Mouse (Mus musculus): ENCODE measurements at regions not wholly inside any gene's neighbourhood (a gene's known extent, or its start where the extent isn't known, plus 50 kb on each side); places are given as distances from the start of the nearest gene placed in this dataset.

- H3K4me1 ChIP-seq (ENCODE audit: control insufficient read depth, insufficient read depth, low read length): no peaks in the 10 kb centered on the region
- H3K4me2 ChIP-seq (ENCODE audit: low read depth, low read length): no peak overlapping the region
- H3K4me3 ChIP-seq (ENCODE audit: low read length): no peak overlapping the region
- H3K27ac ChIP-seq (ENCODE audit: low read length): no peak overlapping the region
- no peaks in the 10 kb centered on the region for H3K9me3 ChIP-seq (replicated peaks; ENCODE audit: control insufficient read depth, low read length)
- 86% methylated on average over 4 of the region's 4 CpGs for WGBS
- H3K27me3 ChIP-seq (ENCODE audit: control insufficient read depth, insufficient read depth, low read length): no peaks in the 10 kb centered on the region
- ATAC-seq (replicated peaks; ENCODE audit: extremely low read depth, insufficient read depth, low FRiP score): no peak
- H3K9ac ChIP-seq (ENCODE audit: low read length): no peak overlapping the region
- no peaks in the 10 kb centered on the region for H3K36me3 ChIP-seq (ENCODE audit: control insufficient read depth, insufficient read depth)
These were observed 223.5 kb upstream of the Klhl29 start for GRCm38 (mm10) chr12:5598961-5599360.

DNA sequence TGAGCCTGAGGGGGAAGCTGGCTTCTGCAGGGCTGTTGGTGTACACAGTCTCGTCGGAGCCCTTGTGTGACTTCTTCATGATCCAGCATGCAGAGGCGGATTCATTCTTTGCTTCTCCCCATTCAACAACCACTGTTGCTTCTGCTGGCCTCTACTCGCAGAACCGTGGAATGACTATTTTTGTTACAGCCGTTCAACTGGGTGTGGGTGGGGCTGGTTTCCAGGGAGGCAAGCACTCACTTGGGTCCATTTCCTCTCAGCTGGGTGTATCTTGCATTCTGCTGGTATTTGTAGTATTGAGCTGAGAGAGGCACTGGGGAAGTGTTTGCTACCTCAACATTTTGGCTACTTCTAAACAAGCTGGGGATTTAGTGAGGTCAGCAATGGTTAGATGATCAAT is 197.3 kb upstream of the Klhl29 start:
- no peak overlapping the region for H3K27ac ChIP-seq (ENCODE audit: low read length)
- no peak overlapping the region for H3K4me3 ChIP-seq (ENCODE audit: low read length)
- ATAC-seq (replicated peaks; ENCODE audit: extremely low read depth, insufficient read depth, low FRiP score): no peak
- no peaks in the 10 kb centered on the region for H3K9me3 ChIP-seq (replicated peaks; ENCODE audit: control insufficient read depth, low read length)
- no peaks in the 10 kb centered on the region for H3K36me3 ChIP-seq (ENCODE audit: control insufficient read depth, insufficient read depth)
- H3K4me2 ChIP-seq (ENCODE audit: low read depth, low read length): no peak overlapping the region
- no peaks in the 10 kb centered on the region for H3K27me3 ChIP-seq (ENCODE audit: control insufficient read depth, insufficient read depth, low read length)
- no peaks in the 10 kb centered on the region for H3K4me1 ChIP-seq (ENCODE audit: control insufficient read depth, insufficient read depth, low read length)
- no peak overlapping the region for H3K9ac ChIP-seq (ENCODE audit: low read length)
- 39% methylated on average over 6 of the region's 6 CpGs for WGBS

DNA sequence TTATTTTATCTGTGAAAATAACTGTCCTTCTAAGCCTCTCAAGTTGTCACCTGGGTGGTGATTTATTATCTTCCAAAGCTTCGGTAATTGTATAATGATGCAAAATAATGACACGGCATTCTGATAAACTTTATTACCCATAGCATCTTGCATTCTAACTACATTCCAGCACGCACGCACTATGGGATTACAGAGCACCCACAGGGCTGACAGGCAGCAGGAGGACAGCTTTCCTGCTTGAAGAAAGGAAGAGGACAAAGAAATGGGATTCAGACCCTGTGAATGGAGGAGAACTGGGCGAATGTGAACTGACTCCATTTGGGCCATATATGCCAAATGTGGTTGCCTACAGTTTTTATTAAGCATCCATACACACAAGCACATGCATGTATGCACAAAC is 193.5 kb upstream of the Klhl29 start:
- no peak overlapping the region for H3K4me3 ChIP-seq (ENCODE audit: low read length)
- no peak overlapping the region for H3K4me2 ChIP-seq (ENCODE audit: low read depth, low read length)
- H3K9ac ChIP-seq (ENCODE audit: low read length): no peak overlapping the region
- WGBS: 81% methylated on average over 5 of the region's 5 CpGs
- no peaks in the 10 kb centered on the region for H3K9me3 ChIP-seq (replicated peaks; ENCODE audit: control insufficient read depth, low read length)
- H3K4me1 ChIP-seq (ENCODE audit: control insufficient read depth, insufficient read depth, low read length): no peaks in the 10 kb centered on the region
- ATAC-seq (replicated peaks; ENCODE audit: extremely low read depth, insufficient read depth, low FRiP score): no peak
- H3K36me3 ChIP-seq (ENCODE audit: control insufficient read depth, insufficient read depth): no peaks in the 10 kb centered on the region
- H3K27ac ChIP-seq (ENCODE audit: low read length): no peak overlapping the region
- H3K27me3 ChIP-seq (ENCODE audit: control insufficient read depth, insufficient read depth, low read length): no peaks in the 10 kb centered on the region

DNA sequence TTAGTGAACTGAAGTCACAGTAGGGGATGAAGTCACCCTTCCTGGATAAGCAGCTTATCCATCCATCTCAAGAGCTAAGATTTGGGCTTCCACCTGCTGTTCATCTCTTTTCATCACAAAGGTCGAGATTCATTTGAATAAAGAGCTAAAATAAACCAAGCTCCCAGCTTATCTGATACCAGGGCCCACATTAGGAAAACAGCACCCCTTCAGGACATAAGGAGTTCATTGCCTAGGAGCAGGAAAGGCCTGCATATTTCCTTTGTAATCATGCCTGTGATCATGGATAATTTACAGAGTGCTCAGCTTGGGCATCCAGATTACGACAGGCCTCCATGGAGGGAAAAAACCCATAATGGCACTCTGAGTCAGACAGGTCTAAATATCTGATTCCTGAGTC is 190.7 kb upstream of the Klhl29 start:
- Histone ChIP-seq H3K36me3 (ENCODE audit: control insufficient read depth, insufficient read depth) (no peaks in the 10 kb centered on the region), H3K9me3 (replicated peaks; ENCODE audit: control insufficient read depth, low read length) (no peaks in the 10 kb centered on the region), H3K4me1 (ENCODE audit: control insufficient read depth, insufficient read depth, low read length) (no peaks in the 10 kb centered on the region), H3K27ac (ENCODE audit: low read length) (no peak overlapping the region), H3K4me2 (ENCODE audit: low read depth, low read length) (no peak overlapping the region), H3K27me3 (ENCODE audit: control insufficient read depth, insufficient read depth, low read length) (no peaks in the 10 kb centered on the region), H3K9ac (ENCODE audit: low read length) (no peak overlapping the region), H3K4me3 (ENCODE audit: low read length) (no peak overlapping the region)
- ATAC-seq (replicated peaks; ENCODE audit: extremely low read depth, insufficient read depth, low FRiP score): no peak
- WGBS: 23% methylated on average over 2 of the region's 2 CpGs

DNA sequence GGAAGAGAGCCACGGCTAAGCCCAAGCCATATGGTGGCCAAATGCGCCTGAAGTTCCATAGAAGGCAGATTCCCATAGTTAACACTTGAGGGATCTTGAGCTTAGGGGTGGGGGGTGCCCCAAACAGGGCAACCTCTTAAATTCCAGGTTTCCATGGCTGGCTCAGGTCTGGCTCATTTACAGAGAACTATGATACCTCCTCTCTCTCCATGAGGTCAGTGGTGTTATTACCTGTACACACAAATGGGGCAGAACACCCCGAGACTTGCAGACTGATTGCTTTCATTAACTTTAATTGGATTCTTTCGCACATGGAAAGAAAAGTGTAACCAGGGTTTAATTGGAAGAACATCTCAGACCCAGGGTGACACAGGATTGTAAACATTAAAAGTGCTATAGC is 177.1 kb upstream of the Klhl29 start:
- H3K4me1 ChIP-seq (ENCODE audit: control insufficient read depth, insufficient read depth, low read length): no peaks in the 10 kb centered on the region
- H3K4me3 ChIP-seq (ENCODE audit: low read length): no peak overlapping the region
- H3K9me3 ChIP-seq (replicated peaks; ENCODE audit: control insufficient read depth, low read length): no peaks in the 10 kb centered on the region
- WGBS: 57% methylated on average over 4 of the region's 4 CpGs
- no peak overlapping the region for H3K9ac ChIP-seq (ENCODE audit: low read length)
- no peak overlapping the region for H3K4me2 ChIP-seq (ENCODE audit: low read depth, low read length)
- no peak for ATAC-seq (replicated peaks; ENCODE audit: extremely low read depth, insufficient read depth, low FRiP score)
- no peak overlapping the region for H3K27ac ChIP-seq (ENCODE audit: low read length)
- no peaks in the 10 kb centered on the region for H3K27me3 ChIP-seq (ENCODE audit: control insufficient read depth, insufficient read depth, low read length)
- H3K36me3 ChIP-seq (ENCODE audit: control insufficient read depth, insufficient read depth): no peaks in the 10 kb centered on the region

- Histone ChIP-seq H3K4me3 (ENCODE audit: low read length) (no peak overlapping the region), H3K9me3 (replicated peaks; ENCODE audit: control insufficient read depth, low read length) (no peaks in the 10 kb centered on the region), H3K4me1 (ENCODE audit: control insufficient read depth, insufficient read depth, low read length) (no peaks in the 10 kb centered on the region), H3K4me2 (ENCODE audit: low read depth, low read length) (no peak overlapping the region), H3K27me3 (ENCODE audit: control insufficient read depth, insufficient read depth, low read length) (no peaks in the 10 kb centered on the region), H3K36me3 (ENCODE audit: control insufficient read depth, insufficient read depth) (no peaks in the 10 kb centered on the region), H3K27ac (ENCODE audit: low read length) (no peak overlapping the region), H3K9ac (ENCODE audit: low read length) (no peak overlapping the region)
- WGBS: 61% methylated on average over 2 of the region's 2 CpGs
- no peak for ATAC-seq (replicated peaks; ENCODE audit: extremely low read depth, insufficient read depth, low FRiP score)
These were observed 176.4 kb upstream of the Klhl29 start for GRCm38 (mm10) chr12:5551901-5552300.

- Histone ChIP-seq H3K4me3 (ENCODE audit: low read length) (no peak overlapping the region), H3K4me1 (ENCODE audit: control insufficient read depth, insufficient read depth, low read length) (no peaks in the 10 kb centered on the region), H3K4me2 (ENCODE audit: low read depth, low read length) (no peak overlapping the region), H3K36me3 (ENCODE audit: control insufficient read depth, insufficient read depth) (no peaks in the 10 kb centered on the region), H3K9ac (ENCODE audit: low read length) (no peak overlapping the region), H3K9me3 (replicated peaks; ENCODE audit: control insufficient read depth, low read length) (no peaks in the 10 kb centered on the region), H3K27me3 (ENCODE audit: control insufficient read depth, insufficient read depth, low read length) (no peaks in the 10 kb centered on the region), H3K27ac (ENCODE audit: low read length) (no peak overlapping the region)
- WGBS: 72% methylated on average over 7 of the region's 7 CpGs
- no peak for ATAC-seq (replicated peaks; ENCODE audit: extremely low read depth, insufficient read depth, low FRiP score)
These were observed 174.3 kb upstream of the Klhl29 start for GRCm38 (mm10) chr12:5549796-5550195.

DNA sequence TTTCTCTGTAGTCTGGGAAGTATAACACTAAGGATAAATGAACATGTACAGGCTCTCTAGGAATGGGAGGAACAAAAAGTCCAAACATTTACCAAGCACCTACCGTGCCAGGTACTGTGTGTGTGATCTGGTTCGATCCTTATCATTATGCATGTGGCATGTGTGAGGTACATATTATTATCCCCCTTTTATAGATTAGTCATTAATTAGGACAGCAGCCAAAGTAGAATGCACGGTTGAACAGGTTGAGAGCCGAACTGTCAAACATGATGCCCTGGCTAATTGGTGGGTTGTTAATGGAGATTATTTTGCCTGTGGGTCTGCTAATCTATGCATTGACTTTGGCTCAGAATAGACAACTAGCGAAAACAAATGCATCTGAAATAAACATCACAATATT is 172.2 kb upstream of the Klhl29 start:
- no peaks in the 10 kb centered on the region for H3K36me3 ChIP-seq (ENCODE audit: control insufficient read depth, insufficient read depth)
- H3K9me3 ChIP-seq (replicated peaks; ENCODE audit: control insufficient read depth, low read length): no peaks in the 10 kb centered on the region
- ATAC-seq (replicated peaks; ENCODE audit: extremely low read depth, insufficient read depth, low FRiP score): no peak
- H3K4me2 ChIP-seq (ENCODE audit: low read depth, low read length): no peak overlapping the region
- H3K9ac ChIP-seq (ENCODE audit: low read length): no peak overlapping the region
- H3K4me1 ChIP-seq (ENCODE audit: control insufficient read depth, insufficient read depth, low read length): no peaks in the 10 kb centered on the region
- H3K27ac ChIP-seq (ENCODE audit: low read length): no peak overlapping the region
- WGBS: 79% methylated on average over 5 of the region's 5 CpGs
- H3K4me3 ChIP-seq (ENCODE audit: low read length): no peak overlapping the region
- H3K27me3 ChIP-seq (ENCODE audit: control insufficient read depth, insufficient read depth, low read length): no peaks in the 10 kb centered on the region

GRCm38 (mm10) chr12:5542701-5543100 is 167.2 kb upstream of the Klhl29 start:
- Histone ChIP-seq H3K36me3 (ENCODE audit: control insufficient read depth, insufficient read depth) (no peaks in the 10 kb centered on the region), H3K4me1 (ENCODE audit: control insufficient read depth, insufficient read depth, low read length) (no peaks in the 10 kb centered on the region), H3K9me3 (replicated peaks; ENCODE audit: control insufficient read depth, low read length) (no peaks in the 10 kb centered on the region), H3K27me3 (ENCODE audit: control insufficient read depth, insufficient read depth, low read length) (no peaks in the 10 kb centered on the region), H3K9ac (ENCODE audit: low read length) (no peak overlapping the region), H3K27ac (ENCODE audit: low read length) (no peak overlapping the region), H3K4me2 (ENCODE audit: low read depth, low read length) (no peak overlapping the region), H3K4me3 (ENCODE audit: low read length) (no peak overlapping the region)
- ATAC-seq (replicated peaks; ENCODE audit: extremely low read depth, insufficient read depth, low FRiP score): no peak

DNA sequence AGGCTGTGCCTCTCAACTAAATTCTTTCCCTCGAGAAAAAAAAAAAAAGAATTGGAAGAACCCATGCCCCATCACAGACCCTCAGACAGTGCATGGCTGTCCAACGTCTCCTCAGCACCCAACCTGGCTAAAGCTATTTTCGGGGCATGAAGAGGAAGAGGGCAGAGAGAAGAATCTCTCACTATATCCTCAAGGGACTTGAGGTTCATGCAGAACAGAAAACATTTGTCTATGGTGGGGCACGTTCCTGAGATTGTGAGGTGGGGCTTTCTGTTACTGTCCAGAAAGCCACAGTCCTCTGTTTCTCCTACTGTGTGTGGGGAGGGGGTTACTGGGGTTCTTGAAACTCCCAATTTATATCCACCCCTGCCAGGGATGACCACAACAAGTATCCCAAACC is 120.8 kb upstream of the Klhl29 start:
- Histone ChIP-seq H3K27me3 (ENCODE audit: control insufficient read depth, insufficient read depth, low read length) (no peaks in the 10 kb centered on the region), H3K4me2 (ENCODE audit: low read depth, low read length) (no peak overlapping the region), H3K4me3 (ENCODE audit: low read length) (no peak overlapping the region), H3K27ac (ENCODE audit: low read length) (no peak overlapping the region), H3K36me3 (ENCODE audit: control insufficient read depth, insufficient read depth) (no peaks in the 10 kb centered on the region), H3K4me1 (ENCODE audit: control insufficient read depth, insufficient read depth, low read length) (no peaks in the 10 kb centered on the region), H3K9me3 (replicated peaks; ENCODE audit: control insufficient read depth, low read length) (no peaks in the 10 kb centered on the region), H3K9ac (ENCODE audit: low read length) (no peak overlapping the region)
- WGBS: 61% methylated on average over 4 of the region's 4 CpGs
- no peak for ATAC-seq (replicated peaks; ENCODE audit: extremely low read depth, insufficient read depth, low FRiP score)
